12 mouse cellular contexts compared by ENCODE assay signal in genomic region chrY:90723336-90723987, GRCm38 (mm10). TPM values are rescaled to one million over a fixed set of nuclear protein-coding genes. Genes with fewer than 3 reads are reported as not detected.
DNase-seq lines count a peak whose midpoint lies in the region; ATAC-seq and TF ChIP-seq lines count a peak whose summit lies in the region.
"Not testable (repeated sequence)": the region's sequence is repeated elsewhere in the genome, so short reads cannot be mapped to it uniquely, and the experiment has no call there.
"Had no signal": no experiment of that assay in that cellular context is flagged by ENCODE, and none has a peak within 500 bp of the region (broad histone marks: within the 10 kb centered on the region; RNA-seq: fewer than 3 reads in every experiment).

No protein-coding gene starts in this region.

- H3K4me3 ChIP-seq in forebrain, postnatal 0 days (ENCODE audit: low read depth, low read length); hindbrain, embryonic 14.5 days (replicated peaks; ENCODE audit: low read length); lung, adult 2 months (replicated peaks; ENCODE audit: extremely low read depth, low read depth, low read length); thymus, adult 2 months (ENCODE audit: control insufficient read depth, insufficient read depth, low read length): not testable (repeated sequence)

- ATAC-seq in forebrain, postnatal 0 days = peak; percentile 38; the same call in 1 of the 2 replicates
- ATAC-seq in hindbrain, embryonic 14.5 days (ENCODE audit: low FRiP score) = peak; percentile 92

- H3K4me2 ChIP-seq in forebrain, postnatal 0 days (ENCODE audit: low read depth); hindbrain, embryonic 14.5 days (replicated peaks): not testable (repeated sequence)

- TF ChIP-seq POLR2A in lung, adult 2 months (IDR thresholded peaks at IDR 0.05; ENCODE audit: borderline replicate concordance, extremely low read depth, low read depth, low read length); thymus, adult 2 months (IDR thresholded peaks at IDR 0.05; ENCODE audit: control insufficient read depth, extremely low read depth, insufficient read depth, low read length, poor library complexity): not testable (repeated sequence)

- not testable (repeated sequence) for H3K36me3 ChIP-seq in forebrain, postnatal 0 days (ENCODE audit: insufficient read depth); hindbrain, embryonic 14.5 days (replicated peaks; ENCODE audit: control insufficient read depth, insufficient read depth); thymus, adult 2 months (ENCODE audit: control insufficient read depth, insufficient read depth, low read length)

- not testable (repeated sequence) for TF ChIP-seq CTCF in forebrain, postnatal 0 days (IDR thresholded peaks at IDR 0.05; ENCODE audit: low read depth); lung, adult 2 months (IDR thresholded peaks at IDR 0.05; ENCODE audit: insufficient read depth, low read length); thymus, adult 2 months (IDR thresholded peaks at IDR 0.05; ENCODE audit: borderline replicate concordance, control insufficient read depth, extremely low read depth, insufficient read depth, low read length, poor library complexity)

- WGBS in forebrain, postnatal 0 days = 58% methylated on average over 8 of the region's 9 CpGs
- WGBS in hindbrain, embryonic 14.5 days = 63% methylated on average over 9 of the region's 9 CpGs
- 70% methylated on average over 8 of the region's 9 CpGs for WGBS in lung, adult 2 months
- WGBS in thymus, adult 2 months = 77% methylated on average over 9 of the region's 9 CpGs

- H3K27ac ChIP-seq in forebrain, postnatal 0 days (ENCODE audit: low read depth, low read length); hindbrain, embryonic 14.5 days; thymus, adult 2 months (ENCODE audit: control insufficient read depth, insufficient read depth, low read length): not testable (repeated sequence)

- H3K4me1 ChIP-seq in forebrain, postnatal 0 days (ENCODE audit: insufficient read depth); hindbrain, embryonic 14.5 days (replicated peaks; ENCODE audit: control insufficient read depth, insufficient read depth, low read length); lung, adult 2 months (ENCODE audit: control insufficient read depth, insufficient read depth, low read length); thymus, adult 2 months (replicated peaks; ENCODE audit: control insufficient read depth, insufficient read depth, low read length): not testable (repeated sequence)

- not testable (repeated sequence) for H3K9me3 ChIP-seq in forebrain, postnatal 0 days (ENCODE audit: low read length); hindbrain, embryonic 14.5 days (ENCODE audit: control insufficient read depth, low read length)

- H3K9ac ChIP-seq in forebrain, postnatal 0 days; hindbrain, embryonic 14.5 days: not testable (repeated sequence)

- H3K27me3 ChIP-seq in forebrain, postnatal 0 days (ENCODE audit: insufficient read depth, low read length); hindbrain, embryonic 14.5 days (ENCODE audit: control insufficient read depth, insufficient read depth, low read length); thymus, adult 2 months (ENCODE audit: control insufficient read depth, insufficient read depth, low read length): not testable (repeated sequence)

- peak; percentile 10 to 23 for DNase-seq in CD8-positive naive resting alpha-beta T cell, adult 2 months (ENCODE audit: low read depth in 2 of 2, low spot score in 2 of 2)
- DNase-seq in cerebellum, adult 9-10 months = peak; percentile 43
- not testable (repeated sequence) for DNase-seq in forebrain, postnatal 0 days
- DNase-seq in hindbrain, embryonic 14.5 days (ENCODE audit: low spot score) = peak; percentile 46
- DNase-seq in layer of hippocampus, adult 8-10 months (ENCODE audit: low spot score in 2 of 2) = peak; percentile 48 to 57
- peak; percentile 39 for DNase-seq in lung, adult 2 months
- DNase-seq in ovary, adult 18-20 months (ENCODE audit: low spot score) = peak; percentile 62
- DNase-seq in thymus, adult 2 months = peak; percentile 53

RNA-seq across cellular contexts. Expression of gene Gm21860, which starts 31.2 kb away (rescaled TPM):
- total RNA-seq in forebrain, postnatal 0 days (2014; rRNA removed) = not detected in 2 replicates
- polyA plus RNA-seq in forebrain, postnatal 0 days (2015; fragmentation: Nextera tagmentation; extraction: Ambion mirVana) = not detected in 2 replicates
- polyA plus RNA-seq in hindbrain, embryonic 14.5 days (2014; fragmentation: Nextera tagmentation; extraction: Ambion mirVana) = not detected in 2 replicates
- total RNA-seq in layer of hippocampus, adult 8-10 months (2022) = not detected
- polyA plus RNA-seq in lung, adult 2 months (2012; rRNA removed) = not detected in 2 replicates
- not detected in 2 replicates for polyA plus RNA-seq in thymus, adult 2 months (2012; rRNA removed)
- total RNA-seq: common myeloid progenitor, adult 5-6 weeks had no signal
- polyA plus RNA-seq: heart, embryonic 10.5 days; limb, embryonic 10.5 days; Patski had no signal
